Mouse (Mus musculus) 3T3-L1 (cell line): ENCODE measurements around the gene Draxin.

Experiments
- DNase-seq: peaks from one replicate; pipeline ENCODE4 v3.0.0-alpha.2; 2015; ENCODE audit warnings: low read depth, low spot score

Draxin gene

GRCm38 (mm10) chr4:148083176-148083899 is 47.2 kb downstream of the Draxin start:
- DNase-seq, result no peak

GRCm38 (mm10) chr4:148082257-148083044 is 48.0 kb downstream of the Draxin start:
- DNase-seq, result peak; percentile 59

- DNase-seq, result no peak
These were observed 49.3 kb downstream of the Draxin start for GRCm38 (mm10) chr4:148081201-148081600.

GRCm38 (mm10) chr4:148080597-148080973 is 49.9 kb downstream of the Draxin start:
- DNase-seq, result no peak

- no peak for DNase-seq
These were observed 50.4 kb downstream of the Draxin start for GRCm38 (mm10) chr4:148079944-148080596.

- DNase-seq, result no peak
These were observed 51.3 kb downstream of the Draxin start for GRCm38 (mm10) chr4:148079212-148079611.

GRCm38 (mm10) chr4:148075881-148076280 is 54.6 kb downstream of the Draxin start:
- DNase-seq, result no peak

- no peak for DNase-seq
These were observed 55.2 kb downstream of the Draxin start for GRCm38 (mm10) chr4:148075259-148075658.

- DNase-seq, result peak; percentile 56
These were observed 55.8 kb downstream of the Draxin start for GRCm38 (mm10) chr4:148074521-148075189.

GRCm38 (mm10) chr4:148071508-148071907 is 59.0 kb downstream of the Draxin start:
- no peak for DNase-seq

- peak; percentile 43 for DNase-seq
These were observed 60.8 kb downstream of the Draxin start for GRCm38 (mm10) chr4:148069602-148070218.

GRCm38 (mm10) chr4:148067346-148067745 is 63.2 kb downstream of the Draxin start:
- peak; percentile 86 for DNase-seq

GRCm38 (mm10) chr4:148066401-148066744 is 64.1 kb downstream of the Draxin start:
- peak; percentile 76 for DNase-seq

GRCm38 (mm10) chr4:148065702-148066400 is 64.6 kb downstream of the Draxin start:
- DNase-seq, result peak; percentile 47

- no peak for DNase-seq
These were observed 69.4 kb downstream of the Draxin start for GRCm38 (mm10) chr4:148061086-148061480.

- DNase-seq, result peak; percentile 67
These were observed 70.1 kb downstream of the Draxin start for GRCm38 (mm10) chr4:148060120-148061085.

- DNase-seq, result no peak
These were observed 71.5 kb downstream of the Draxin start for GRCm38 (mm10) chr4:148058993-148059392.

GRCm38 (mm10) chr4:148058218-148058819 is 72.2 kb downstream of the Draxin start:
- no peak for DNase-seq

GRCm38 (mm10) chr4:148057661-148058209 is 72.8 kb downstream of the Draxin start:
- no peak for DNase-seq
